Mouse (Mus musculus) kidney, postnatal 14 days (tissue): ENCODE results near the gene Siah2.

Experiments used
- DNase-seq: peaks from one replicate; pipeline ENCODE4 v3.0.0; 2022; ENCODE audit warnings: mixed read lengths

The Siah2 gene

GRCm38 (mm10) chr3:58657356-58657755 lies 34.8 kb downstream of the Siah2 start:
- DNase-seq, result peak; percentile 43

DNA sequence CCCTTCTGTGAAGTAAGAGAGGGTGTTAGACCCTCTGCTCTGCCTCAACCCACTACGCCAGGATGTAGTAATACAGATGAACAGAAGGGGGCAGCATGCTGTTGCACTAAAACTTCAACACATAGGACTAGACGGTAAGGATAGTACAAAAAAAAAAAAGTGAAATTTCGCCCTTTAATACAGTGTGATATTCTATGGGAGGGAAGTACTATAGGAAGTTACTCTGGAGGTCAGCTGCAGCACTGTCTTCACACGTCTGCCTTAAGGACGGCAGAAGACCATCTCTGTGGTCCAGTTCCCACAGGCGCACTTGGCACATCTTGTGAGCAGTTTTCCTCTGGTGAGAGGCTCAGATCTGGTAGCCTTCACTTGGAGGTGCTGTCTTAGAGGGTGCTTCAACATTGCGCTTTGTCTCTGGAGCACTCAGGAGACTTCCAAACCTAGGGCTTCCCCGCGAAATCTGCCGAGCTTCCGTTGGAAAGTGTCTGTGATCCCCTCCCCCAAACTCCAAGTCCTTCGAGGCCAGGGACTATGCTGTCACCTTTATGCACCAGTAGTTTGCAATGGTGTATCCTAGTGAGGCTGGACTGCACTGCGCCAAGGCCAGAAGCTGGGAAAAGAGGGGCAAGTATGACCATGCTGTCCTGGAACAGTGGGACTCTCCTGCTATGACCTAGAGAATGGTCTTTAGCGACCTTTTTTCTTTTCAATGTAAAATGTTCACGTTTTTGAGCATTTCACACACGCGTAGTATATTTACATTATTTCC lies 36.7 kb downstream of the Siah2 start:
- peak; percentile 75 for DNase-seq

GRCm38 (mm10) chr3:58653907-58654306 lies 38.3 kb downstream of the Siah2 start:
- peak; percentile 50 for DNase-seq

DNA sequence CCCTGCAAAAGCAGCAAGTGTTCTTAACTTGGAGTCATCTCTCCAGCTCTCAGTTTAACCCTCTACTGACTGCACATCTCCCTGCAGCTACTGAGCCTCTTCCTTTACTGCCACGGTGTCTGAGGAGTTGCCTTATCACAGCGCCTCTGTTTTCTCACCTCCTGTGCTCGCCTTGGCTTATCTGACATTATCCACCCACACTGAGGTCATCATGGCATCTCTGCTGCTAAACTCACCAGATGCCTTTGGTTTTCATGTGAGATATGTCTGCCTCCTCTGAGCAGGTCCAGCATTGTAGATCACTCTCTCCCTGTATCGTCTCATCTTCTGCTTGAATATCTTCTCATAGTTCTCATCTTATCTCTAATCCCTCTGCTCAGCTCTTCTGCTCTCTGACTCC lies 41.9 kb downstream of the Siah2 start:
- no peak for DNase-seq

DNA sequence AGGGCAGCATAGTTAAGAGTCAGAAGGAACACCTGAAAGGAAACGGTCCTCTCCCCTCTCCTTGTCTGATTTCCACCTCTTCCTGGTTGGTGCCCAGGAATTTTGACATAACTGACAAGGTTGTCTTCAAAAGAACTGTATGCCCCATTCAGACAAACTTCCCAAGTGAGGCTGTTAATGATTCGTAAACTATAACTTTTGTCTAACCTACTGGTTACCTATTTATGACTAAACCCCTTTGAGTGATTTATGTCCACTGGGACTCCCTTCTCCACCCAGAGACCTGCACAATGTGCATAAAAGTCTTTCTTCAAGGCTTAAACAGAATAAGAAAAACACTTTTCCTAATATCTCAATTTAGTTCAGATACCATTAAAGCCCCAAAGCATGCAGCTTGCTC lies 45.0 kb downstream of the Siah2 start:
- peak; percentile 10 for DNase-seq

DNA sequence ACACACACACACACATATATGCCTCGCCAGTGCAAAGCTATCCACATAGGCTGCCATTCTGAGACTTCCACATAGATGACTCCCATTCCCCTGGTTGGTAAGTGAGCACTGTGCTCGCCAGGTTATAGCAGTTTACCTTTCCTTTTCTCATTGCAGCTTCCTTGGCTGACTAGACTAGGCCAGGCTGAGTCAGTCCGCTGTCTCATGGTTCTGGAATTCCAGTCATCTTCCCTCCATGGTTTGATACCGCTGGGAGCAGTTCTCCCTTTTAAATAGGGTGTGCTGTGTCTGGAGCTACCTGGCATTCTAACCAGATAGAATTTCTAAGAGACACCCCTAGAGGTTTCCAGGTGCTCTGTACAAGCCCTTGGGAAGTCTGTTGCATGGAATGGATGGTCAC lies 46.0 kb downstream of the Siah2 start:
- no peak for DNase-seq

DNA sequence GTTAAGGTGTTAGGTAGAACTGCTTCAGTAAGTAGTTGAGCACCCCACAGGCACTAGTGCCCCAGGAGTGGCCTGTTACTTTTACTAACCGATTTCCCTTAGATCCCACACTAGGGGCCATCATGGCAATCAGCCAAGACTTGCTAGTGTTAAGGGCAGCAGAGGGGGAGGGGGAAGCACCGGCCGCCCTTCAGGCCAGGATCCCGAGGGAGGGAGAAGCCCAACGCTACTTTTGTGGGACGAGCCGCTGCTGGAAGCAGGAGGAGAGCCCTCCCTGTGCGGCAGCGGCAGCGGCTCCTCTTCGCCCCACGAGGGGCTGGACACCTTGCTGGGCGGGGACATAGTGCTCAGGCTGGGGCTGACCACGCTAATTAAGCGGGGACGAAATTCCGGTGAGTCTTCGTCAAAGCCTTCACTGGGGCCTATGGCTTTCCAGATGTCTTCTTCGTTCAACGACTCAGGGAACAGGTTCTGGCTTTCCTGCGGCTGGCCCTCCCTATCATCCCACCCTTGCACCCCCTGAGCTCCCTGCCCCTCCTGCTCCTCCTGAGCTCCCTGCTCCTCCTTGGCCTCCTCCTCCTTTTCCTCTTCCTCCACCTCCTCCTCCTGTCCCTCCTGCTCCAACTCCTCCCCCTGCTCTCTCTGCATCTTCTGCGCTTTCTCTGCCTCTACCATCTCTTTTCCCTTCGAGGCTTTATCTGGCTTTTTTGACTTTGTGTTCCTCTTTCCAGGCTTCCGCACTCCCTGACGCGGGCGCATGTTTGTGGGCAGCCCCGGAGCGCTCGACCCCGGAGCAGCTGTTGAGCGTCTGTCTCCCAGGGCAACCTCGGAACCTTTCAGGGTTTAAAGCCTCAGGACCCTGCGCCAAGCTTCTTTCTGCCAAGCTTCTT lies 55.5 kb downstream of the Siah2 start, which contains the start of gene Erich6:
Gene Erich6 (minus strand): TSS at position 802 of the 890 bp plus-strand sequence.
- DNase-seq, result peak; percentile 50

GRCm38 (mm10) chr3:58631693-58632092 lies 60.5 kb downstream of the Siah2 start:
- no peak for DNase-seq

DNA sequence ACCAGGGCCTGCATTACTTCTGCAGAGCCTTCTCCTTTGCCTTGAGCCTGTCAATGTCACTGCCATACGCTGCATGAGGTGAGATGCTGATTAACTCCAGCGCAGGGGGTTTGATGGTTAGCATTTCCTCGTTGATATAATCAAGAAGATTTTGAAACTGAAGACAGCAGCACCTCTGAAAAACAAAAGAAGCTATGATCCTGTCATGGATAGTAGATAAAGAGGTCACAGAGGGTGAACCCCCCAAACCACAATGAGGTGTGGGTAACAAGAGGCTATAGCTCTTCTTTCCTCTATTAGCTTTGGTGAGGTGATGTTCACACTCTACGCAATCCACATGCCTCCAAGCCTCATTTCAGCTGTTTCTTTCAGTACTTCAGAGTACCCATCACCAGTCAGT lies 67.2 kb downstream of the Siah2 start:
- DNase-seq, result no peak
